Mouse (Mus musculus): ENCODE data around the gene Vmn2r77.

Vmn2r77 gene

GRCm38 (mm10) chr7:86794727-86795126 lies at the start of gene Vmn2r77:
Gene Vmn2r77, plus strand, starts transcription at chr7:86795027.

GRCm38 (mm10) chr7:86760751-86761150 lies 34.1 kb upstream of the Vmn2r77 start:
- WGBS = 90% methylated on average over 1 of the region's 1 CpGs

- WGBS = 72% methylated on average over 3 of the region's 3 CpGs
Observed at GRCm38 (mm10) chr7:86771621-86772020, 23.2 kb upstream of the Vmn2r77 start.

- WGBS = 4% methylated on average over 11 of the region's 11 CpGs
Observed at GRCm38 (mm10) chr7:86775617-86776325, 19.1 kb upstream of the Vmn2r77 start, which contains the start of gene Folh1. Gene Folh1, minus strand, starts transcription at chr7:86775943.

GRCm38 (mm10) chr7:86815241-86815640 lies 20.4 kb downstream of the Vmn2r77 start:
- WGBS = 90% methylated on average over 5 of the region's 5 CpGs

- WGBS = 86% methylated on average over 6 of the region's 6 CpGs
Observed at GRCm38 (mm10) chr7:86815716-86816115, 20.9 kb downstream of the Vmn2r77 start.

- 81% methylated on average over 1 of the region's 1 CpGs for WGBS
Observed at GRCm38 (mm10) chr7:86816466-86816865, 21.6 kb downstream of the Vmn2r77 start.

Measured in cerebral cortex, adult 2 months (tissue).